Mouse (Mus musculus) urinary bladder, postnatal 10 days (tissue): ENCODE measurements around the gene Poc1a.

Experiments
- DNase-seq: peaks from one replicate; pipeline ENCODE4 v3.0.0; 2022; ENCODE audit warnings: low spot score

Poc1a gene

DNA sequence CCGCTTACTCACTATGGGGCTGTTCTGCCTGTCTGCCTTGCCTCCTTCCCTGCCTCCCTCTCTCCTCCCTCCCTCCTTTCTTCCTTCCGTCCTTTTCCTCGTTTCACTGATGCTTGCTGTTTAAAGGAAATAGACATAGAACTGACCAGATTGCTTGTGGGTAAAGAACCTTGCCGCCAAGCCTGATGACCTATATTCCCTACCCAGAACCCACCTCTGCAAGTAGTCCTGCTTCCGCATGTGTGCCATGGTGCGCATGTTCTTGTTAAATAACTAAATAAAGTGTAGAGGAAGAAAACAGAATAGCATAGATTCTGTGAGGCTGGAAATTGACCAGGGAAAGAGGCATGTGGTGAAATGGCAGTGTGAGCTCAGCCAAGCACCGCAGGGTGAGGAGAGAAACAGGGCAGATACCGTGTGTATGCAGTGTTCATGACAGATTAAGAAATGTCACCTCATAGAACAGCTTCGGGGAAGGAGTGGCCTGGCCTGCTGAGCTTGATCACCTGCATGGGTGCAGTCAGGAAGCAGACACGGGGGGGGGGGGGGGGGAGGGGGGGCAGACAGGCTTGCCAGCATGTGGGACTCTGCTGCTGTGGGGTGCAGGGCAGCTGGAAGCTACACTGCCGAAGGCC, 20.7 kb downstream of the Poc1a start:
- DNase-seq, result no peak

DNA sequence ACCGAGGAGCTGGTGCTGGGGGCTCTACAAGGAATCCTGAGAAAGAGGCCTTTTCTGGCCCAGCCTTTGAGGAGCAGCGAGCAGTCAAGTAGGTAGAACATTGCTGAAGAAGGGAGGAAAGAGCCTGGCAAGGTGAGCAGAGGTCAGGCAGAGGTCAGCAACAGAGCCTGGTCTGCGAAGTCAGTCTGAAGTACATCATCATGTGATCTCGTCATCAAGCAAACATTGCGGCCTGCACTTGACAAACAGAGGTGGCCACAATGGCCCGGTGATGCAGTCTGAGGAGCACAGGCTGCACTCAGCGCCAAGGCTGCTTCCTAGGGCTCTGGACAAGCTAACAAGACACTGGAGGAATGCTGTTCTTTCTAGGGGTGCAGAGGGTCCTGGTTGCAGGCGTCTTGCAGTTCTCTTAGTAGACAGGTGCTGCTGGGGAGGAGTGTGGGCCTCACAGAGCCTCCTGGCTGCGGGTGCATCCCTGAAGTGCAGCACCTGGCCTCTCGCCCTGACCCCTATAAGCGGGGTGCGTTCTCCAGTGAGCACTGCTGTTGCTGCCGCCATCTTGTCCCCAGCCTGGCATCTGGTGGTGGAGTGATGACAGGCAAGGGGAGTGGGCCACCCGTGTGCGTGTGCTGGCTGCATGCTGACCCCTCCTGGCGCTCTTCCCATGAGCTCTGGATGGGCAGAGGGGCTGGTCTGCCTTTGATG, 21.7 kb downstream of the Poc1a start:
- no peak for DNase-seq

- no peak for DNase-seq
Observed at GRCm38 (mm10) chr9:106303460-106303960, 22.6 kb downstream of the Poc1a start.

DNA sequence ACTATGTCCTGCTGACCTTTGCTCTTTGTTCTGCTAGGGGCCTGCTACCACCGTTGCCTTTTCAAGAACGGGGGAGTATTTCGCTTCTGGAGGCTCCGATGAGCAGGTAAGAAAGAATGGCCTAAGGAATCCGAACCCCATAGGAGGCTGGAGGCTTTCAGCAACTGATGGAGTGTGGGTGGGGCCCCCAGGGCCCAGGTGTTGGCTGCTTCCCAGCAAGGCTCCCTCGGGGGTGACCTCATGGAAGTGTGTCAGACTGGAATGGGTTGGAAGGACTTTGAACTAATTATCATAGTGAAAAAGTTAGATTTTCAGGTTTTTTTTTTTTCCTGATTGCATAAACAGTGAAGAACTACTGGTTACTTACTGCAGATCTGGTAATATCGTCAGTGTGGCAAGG, 24.4 kb downstream of the Poc1a start:
- DNase-seq, result no peak

- DNase-seq, result no peak
Observed at GRCm38 (mm10) chr9:106306662-106307351, 25.9 kb downstream of the Poc1a start.

DNA sequence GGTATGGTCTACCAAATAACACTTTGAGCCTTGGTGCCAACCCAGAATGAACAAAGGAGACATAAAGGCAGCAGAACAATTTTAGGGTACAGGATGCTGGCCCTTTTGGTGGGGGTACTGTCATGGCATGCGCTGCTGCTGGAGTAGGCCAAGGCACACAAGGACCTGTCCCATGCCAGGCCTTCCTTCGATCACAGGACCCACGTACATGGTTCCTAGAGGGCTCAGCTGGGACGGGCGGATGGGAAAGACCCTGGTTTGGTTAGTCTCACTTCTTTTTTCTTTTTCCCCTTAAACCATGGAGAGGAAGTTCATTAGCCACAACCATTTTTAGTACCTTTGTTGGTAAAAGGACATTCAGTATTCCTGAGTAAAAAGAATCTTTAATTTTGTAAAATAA, 27.3 kb downstream of the Poc1a start:
- no peak for DNase-seq

DNA sequence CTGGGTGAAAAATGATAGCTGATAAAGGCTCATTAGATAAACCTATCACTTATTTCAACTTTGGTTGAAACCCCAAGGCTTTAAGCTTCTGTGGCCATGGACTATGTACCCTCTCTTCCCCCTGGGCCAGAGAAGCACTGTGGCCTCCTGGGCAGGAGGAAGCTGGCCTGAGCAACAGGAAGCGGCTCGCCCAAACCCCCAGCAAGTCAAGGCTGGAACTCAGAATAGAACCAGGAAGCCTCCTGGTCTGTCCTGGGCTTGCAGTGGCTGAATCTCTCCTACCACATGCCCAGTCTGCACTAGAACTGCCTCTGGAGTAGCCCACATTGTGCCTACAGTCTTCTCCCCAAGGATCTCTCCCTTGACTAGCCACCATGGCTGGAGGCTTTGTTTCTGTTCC, 27.7 kb downstream of the Poc1a start:
- DNase-seq, result no peak

DNA sequence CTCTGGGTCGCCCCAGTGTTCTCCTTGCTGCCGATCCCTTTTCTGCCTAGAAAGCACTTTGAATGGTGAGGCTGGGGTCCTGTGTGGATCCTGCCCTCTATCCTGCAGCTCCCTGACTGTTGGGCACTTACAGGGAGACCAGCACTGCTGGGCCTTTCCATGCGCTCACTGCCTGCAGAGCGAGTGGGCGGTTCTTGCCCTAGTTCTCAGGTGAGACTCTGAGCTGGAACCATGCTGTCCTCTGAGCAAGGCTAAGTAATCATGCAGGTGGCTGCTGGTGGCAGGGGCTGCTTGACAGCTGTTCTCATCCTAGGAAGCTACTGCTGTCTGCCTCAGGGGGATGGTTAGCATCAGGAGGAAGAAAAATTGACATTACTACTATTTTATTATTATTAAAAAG, 28.1 kb downstream of the Poc1a start:
- DNase-seq, result no peak

- DNase-seq, result no peak
Observed at GRCm38 (mm10) chr9:106309859-106310258, 29.0 kb downstream of the Poc1a start.

- no peak for DNase-seq
Observed at GRCm38 (mm10) chr9:106311625-106312191, 30.8 kb downstream of the Poc1a start.

- DNase-seq, result no peak
Observed at GRCm38 (mm10) chr9:106312950-106313360, 32.1 kb downstream of the Poc1a start.

- DNase-seq, result no peak
Observed at GRCm38 (mm10) chr9:106314196-106314595, 33.3 kb downstream of the Poc1a start.

- DNase-seq, result no peak
Observed at GRCm38 (mm10) chr9:106318074-106318473, 37.2 kb downstream of the Poc1a start.

DNA sequence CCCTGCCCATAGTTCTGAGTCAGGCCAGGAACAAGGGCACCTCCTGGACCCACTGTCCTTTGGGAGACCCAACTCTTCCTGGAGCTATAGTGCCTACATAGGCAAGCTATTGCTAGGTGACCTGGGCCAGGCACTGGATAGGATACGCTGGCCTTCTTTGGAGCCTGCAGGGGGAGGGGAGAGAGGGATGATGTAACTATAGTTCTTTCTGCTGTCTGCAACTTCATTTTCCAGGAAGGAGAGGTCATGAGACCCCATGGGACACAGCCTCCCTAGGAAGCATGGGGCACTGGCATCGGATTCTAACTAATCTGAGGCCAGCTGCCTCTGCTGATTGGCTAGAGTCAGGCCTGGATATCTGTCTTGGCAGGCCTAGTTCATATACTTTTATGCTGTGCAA, 38.2 kb downstream of the Poc1a start:
- DNase-seq, result no peak

DNA sequence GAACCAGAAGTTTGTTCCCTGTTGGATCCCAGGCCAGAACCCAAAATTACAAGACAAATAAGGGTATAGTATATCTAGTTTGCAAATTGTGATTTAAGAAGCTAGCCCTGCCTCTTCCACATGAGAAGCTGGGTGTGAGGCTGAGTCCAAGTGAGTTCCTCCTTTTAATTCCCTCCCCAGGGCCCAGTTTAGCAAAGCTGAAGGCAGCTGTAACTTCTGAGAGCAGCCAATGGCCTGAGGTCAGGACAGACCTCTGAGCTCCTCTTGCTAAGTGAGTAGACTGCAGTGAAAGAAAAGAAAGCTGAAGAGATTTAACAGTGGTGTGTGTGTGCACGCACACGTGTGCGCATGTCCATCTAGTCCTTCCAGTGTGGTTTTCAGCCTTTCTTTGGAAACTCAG, 41.6 kb downstream of the Poc1a start:
- no peak for DNase-seq

DNA sequence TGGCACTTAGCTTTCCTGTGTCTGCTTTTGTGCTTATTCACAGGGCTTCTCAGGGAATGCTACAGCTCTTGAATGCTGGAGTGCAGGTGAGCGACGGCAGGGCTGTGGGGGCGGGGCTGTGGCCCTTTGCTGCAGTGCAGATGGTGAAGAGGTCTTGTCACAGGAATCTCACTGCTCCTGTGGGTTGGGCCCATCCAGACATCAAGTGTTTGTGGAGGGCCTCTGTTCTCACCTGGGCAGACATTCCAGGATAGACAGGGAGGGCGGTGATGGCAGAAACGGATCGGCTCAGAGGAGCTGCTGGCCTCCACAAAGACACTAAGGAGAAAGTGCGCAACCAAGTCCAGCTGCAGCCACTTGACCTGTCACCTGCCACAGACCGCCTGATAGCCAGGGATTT, 45.4 kb downstream of the Poc1a start:
- no peak for DNase-seq

- DNase-seq, result no peak
Observed at GRCm38 (mm10) chr9:106327125-106327809, 46.4 kb downstream of the Poc1a start.

GRCm38 (mm10) chr9:106328068-106328610, 47.3 kb downstream of the Poc1a start:
- DNase-seq, result no peak

DNA sequence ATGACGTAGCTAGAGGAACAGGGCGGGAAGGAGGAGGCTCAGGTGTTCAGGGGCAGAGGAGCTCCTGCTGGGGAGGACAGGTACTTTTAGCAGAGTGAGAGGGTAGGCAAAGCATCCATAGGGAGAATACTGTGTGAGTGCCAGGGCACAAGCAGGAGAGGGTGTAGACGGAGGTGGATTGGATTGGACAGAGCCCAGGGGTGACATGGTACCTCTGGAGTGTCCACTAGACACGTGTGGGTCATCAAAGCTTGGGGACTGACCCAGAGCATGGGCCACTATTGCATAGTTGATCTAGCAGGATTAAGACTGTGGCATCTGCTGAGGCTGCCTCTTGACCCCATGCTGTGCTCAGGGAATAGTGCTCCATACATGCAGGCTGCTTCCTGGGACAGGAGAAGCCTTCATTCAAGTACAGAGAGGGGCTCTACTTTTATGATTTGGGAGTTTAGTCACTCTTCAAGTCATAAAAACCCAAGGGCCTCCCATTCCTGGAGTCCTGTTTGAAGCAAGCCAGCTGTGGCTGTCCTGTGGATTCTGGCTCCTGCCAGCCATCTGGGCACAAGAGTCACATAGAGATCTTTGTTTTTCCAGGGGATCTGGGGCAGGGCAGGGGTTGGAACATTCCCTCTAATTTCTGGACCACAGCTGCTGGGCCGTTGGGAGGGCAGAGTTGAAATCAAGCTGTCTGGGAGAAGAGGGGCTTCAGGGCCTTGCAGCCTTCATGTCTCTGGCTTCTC, 48.1 kb downstream of the Poc1a start:
- no peak for DNase-seq

- no peak for DNase-seq
Observed at GRCm38 (mm10) chr9:106332746-106333145, 51.9 kb downstream of the Poc1a start.

GRCm38 (mm10) chr9:106337620-106338019, 56.8 kb downstream of the Poc1a start:
- no peak for DNase-seq
